Mouse (Mus musculus) embryo, embryonic 10 days (tissue): ENCODE data around the gene Axl.
"Not testable (repeated sequence)": the region's sequence is repeated elsewhere in the genome, so short reads cannot be mapped to it uniquely, and the experiment has no call there.

Experiments used
- DNase-seq: peaks from one replicate; pipeline ENCODE4 v3.0.0-alpha.2; 2015; ENCODE audit warnings: low spot score

Gene Axl

DNA sequence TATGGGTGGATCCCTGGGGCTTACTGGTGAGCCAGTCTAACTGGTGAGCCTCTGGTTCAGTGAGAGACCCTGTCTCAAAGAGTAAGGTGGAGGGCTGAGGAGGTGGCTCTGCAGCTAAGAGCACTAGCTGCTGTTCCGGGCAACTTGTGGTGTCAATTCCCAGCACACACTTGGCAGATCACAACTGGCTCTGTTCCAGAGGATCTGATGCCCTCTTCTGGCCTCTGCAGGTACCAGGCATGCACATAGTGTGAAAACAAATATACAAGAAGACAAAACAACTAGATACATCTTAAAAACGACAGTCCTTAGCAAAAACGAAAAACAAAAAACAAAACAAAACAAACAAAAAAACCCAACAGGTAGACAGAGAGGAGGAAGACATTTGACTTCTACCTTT lies 5.2 kb upstream of the Axl start:
- DNase-seq = no peak

DNA sequence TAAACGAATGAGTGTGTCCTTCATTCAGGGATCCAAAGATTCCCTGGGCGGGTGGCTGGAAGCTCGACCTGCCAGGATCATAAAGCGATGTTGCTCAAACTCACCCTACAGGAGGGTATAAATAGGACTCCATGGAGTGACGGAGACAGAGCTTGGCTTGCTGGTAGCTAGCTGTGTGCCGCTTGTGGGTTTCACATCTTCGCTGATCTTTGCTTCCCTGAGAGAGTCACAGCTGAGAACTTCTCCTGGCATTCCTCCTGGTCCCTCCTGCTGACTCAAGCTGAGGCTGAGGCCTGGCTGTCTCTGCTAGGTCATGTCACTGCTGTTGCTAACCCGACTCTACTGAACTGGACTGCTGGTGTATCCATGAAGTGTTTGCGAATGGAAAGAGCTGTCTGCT lies 4.5 kb upstream of the Axl start:
- not testable (repeated sequence) for DNase-seq

DNA sequence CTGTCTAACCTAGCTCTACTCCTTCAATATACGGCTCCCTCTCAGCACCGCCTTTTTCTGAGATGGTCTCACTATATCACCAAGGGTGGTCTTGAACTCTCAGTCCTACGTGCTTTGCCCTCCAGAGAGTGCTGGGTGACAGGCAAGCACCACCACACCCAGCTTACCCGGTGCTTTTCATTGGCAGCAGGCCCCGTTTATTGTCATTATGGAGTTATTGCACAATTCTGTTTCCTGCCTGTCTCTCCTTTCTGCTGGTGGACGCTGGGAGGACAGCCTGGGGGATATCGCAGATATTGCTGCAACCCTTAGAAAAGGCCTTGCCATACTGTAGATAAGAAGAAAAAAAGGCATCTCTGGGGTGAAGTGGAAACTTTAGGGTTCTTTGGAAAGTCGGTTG lies 2.1 kb upstream of the Axl start:
- DNase-seq = no peak

DNA sequence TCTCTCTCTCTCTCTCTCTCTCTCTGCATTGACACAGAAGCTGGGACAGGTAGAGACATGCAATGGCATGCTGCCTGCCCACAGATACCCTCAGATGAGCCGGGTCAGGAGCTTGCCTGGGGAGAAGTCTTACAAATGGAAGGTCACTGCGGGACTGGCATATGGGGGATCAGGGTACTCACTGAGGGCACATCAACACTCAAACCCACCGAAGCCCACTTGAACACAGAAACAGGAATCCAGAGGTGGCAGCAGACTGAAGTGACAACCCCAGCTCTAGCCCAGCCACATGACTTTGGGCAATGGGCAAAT lies 580 bp upstream of the Axl start:
- DNase-seq = no peak

DNA sequence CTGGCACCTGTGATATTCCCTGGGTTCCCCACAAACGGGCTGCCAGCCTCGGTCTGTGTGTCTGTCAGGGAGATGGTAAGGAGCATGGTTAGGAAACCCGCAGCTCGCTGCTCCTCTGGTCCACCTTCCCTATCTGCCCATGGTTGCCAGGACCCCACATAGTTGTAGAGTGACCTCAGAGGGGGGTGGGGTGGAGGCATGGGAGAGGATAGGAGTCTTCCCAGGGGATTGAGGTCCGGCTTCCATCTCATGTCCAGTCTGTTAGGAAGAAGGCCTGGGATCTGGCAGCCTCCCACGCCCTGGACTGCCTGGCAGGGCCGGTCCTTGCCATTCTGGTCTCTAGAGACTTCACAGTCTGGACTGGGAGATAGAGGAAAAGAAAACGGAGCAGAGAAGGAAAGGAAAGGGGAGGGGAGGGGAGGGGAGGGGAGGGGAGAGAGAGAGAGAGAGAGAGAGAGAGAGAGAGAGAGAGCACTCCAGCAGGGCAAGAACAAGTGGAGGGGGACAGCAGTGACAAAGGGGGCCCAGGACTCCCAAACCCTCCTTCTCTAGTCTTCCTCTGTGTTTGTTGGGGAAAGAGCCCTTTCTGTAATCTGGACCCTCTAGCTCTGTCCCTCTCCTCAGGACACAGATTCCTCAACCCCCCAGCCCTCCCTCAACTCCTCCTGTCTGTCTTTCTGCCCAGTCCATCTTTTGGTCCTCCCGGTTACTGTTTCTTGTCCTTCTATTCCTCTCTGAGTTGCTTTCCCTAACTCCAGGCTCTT lies 867 bp downstream of the Axl start:
- DNase-seq = no peak

DNA sequence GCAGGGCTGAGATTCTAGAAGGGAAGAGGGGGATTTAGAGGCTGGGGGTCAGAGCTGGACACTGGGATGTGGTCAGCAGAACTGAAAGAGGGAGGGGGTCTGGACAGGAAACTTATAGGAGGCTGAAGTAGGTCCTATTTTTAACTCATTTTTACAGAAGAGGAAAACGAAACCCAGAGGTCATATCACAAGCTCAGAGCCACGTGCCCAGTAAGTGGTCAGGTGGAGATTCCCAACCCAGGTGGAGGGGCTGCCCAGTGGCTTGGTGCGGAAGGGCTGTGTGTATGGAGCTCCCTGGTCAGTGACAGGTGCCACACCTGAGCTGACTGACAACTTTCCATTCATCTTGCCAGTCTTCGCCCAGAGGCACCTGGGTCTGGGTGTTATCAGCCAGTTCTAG lies 1.5 kb downstream of the Axl start:
- no peak for DNase-seq

DNA sequence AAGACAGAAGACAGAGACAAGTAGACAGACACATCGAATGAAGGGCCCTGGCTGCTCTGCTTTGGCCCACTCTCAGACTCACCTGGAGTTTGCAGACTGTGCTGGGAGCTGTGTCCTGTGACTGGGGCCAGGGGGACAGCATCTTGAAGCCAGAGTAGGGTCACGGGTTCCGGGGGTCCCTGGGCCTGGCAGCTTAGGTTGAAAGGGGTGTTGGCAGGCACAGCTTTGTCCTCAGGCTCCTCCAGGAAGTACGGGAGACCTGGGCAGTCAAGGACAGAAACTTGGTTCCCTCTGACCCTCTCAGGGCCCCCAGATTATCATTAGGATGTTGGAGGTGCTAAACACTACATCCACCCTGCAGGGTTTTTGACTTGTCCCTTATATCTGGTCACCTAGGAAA lies 2.8 kb downstream of the Axl start:
- DNase-seq = no peak

DNA sequence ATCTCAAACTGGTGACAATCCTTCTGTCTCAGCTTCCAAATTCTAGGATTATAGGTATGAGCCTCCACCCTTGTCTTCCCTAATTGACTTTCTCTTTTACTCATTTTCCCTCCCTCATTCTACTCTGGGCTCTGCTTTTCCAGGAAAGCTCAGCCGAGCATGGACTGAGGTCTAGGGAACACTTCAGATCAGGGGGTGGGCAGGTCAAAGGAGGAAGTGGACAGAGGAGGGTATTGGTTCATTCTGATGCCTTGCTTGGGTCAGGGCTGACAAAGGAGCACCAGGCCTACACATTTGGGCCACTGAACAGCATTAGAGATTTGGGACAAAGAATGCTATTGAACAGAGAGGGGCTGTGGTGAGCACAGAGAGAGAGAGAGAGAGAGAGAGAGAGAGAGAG lies 3.7 kb downstream of the Axl start:
- no peak for DNase-seq

DNA sequence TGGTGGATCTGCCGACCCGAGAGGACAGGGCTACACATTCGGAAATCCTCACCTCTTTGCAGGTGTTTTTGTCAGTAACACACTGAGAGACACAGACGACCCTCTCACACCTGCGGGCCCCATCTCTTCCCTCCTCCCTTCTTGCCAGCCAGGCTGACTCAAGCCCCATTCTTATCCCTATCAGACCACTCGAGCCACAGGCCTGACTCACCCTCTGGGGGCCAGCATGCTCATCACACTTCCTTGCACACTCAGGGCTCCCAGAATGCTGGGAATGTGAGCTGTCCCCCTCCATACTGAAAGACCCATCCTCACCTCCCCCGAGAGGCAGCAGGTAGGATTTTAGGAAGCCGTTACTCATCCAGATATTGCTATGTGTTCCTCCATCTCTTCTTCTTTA lies 4.8 kb downstream of the Axl start:
- DNase-seq = no peak

DNA sequence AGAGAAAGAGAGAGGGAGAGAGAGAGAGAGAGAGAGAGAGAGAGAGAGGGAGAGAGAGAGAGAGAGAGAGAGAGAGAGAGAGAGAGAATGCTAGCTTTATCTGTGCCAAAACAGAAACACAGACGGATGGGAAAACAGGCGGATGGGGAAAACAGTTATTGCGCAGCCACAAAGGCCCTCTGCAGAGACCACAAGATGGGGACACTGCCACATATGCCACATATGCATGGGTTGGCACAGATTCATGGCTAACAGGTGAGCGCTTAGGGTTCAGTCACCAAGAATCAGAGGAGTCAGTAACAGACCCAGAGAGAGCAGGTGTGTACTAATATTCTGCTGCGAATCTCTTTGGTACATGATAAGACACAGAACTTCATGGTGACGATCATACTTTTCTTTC lies 5.8 kb downstream of the Axl start:
- no peak for DNase-seq

DNA sequence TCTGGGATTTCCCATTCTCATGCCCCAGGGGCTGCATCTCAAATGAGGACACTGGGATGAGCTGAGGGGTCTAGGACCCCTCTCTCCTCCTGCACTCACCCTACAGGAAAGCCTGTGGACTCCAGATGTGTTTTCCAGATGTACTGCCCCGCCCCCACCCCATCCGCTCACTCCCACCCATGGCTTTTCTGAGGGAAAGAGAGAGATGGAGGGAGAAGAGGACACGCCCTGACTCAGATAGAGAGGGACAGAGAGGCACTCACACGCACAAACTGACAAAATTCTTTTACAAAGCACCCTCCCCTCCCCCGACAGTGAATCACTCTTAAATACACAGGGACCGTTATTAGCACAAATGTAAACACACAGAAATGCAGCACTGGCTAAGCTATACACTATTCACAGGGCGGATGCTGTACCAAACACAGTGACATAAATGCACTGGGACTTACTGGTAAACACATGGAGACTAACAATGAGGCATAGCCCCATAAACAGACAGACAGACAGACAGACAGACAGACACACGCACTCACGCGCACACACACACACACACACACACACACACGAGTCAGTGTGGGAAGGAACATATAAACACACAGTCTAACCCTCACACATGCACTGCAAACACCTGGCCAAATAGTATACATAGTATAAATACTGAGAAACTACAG lies 6.4 kb downstream of the Axl start:
- DNase-seq = no peak

DNA sequence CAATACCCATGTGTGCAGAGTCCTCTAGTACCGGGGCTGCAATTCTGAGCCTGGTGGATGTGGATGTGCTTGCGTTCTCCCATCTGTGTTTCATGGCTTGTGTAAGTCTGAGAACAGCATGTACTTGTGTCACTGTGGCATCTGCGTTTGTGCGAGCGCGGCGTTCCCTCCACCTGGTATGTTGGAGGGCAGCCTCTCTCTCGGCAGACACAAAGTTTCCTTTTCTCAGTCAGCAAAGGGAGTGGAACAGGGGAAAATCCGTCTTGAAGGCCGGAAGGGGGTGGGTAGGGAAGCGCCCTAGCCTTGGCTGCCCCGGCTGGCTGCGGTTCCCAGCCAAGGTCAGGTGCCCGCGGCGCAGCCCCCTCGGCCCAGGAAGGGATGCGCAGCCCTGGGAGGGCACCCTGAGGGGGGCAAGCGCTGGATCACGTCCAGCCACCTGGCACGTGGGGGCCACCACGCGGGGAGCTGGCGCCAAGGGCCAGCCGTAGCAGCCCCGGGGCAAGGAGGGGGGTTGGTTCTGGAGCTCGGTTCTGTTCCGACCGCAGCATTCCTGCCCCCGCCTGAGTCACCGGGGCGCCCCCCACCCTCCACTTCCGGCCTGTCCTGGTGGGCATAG lies 7.1 kb downstream of the Axl start:
- peak; percentile 23 for DNase-seq

DNA sequence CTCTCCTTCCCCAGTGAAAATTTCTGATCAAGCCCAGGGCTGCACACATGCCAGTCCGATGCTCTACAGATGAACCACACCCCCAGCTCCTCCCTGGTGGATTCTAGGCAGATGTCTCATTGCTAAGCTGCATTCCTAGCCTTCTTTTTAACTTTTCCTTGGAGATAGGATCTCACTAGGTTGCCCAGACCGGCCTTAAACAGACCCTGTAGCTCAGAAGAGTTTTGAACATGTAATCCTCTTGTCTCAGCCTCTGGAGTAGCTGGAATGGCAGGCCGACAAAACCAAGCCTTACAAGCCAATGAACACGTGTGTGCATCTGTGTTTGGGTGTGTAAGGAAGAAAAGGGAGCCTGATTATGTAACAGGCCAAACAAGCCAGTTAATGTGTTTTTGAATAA lies 7.8 kb downstream of the Axl start:
- DNase-seq = no peak

DNA sequence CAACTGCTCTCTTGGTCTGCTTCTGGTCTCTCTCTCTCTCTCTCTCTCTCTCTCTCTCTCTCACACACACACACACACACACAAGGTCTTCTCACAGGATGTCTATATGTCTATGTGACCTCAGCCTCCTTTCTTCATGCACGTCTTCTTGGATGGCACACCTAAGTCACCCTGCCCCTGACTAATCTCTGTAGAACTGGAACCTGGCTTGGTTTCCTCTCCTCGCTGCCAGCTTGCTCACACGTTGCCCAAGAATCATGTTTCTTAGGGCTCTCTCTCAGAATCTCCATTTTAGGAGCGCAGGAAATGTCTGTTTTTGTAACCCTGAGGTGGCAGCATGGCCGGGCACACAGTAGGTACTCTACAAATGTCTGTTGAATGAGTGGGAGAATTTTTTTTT lies 8.5 kb downstream of the Axl start:
- DNase-seq = no peak

DNA sequence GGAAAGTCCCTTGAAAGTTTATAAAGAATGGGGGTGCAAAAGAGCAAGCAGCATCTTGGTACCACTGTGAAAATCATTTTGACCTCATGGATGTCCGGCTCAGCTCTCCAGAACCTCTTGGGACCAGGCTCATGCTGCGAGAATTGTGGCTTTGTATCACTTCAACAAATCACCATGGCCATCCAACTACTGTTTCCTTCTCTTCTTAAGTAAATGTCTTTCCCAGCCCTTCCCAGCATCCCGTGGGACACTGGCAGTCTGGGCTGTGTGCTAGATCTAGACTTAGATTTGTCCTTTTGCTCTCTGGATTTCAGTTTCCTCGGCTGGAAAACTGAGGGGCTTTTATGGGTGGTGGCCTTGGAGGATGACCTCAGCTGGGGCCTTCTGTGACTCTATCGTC lies 20.3 kb downstream of the Axl start:
- DNase-seq = no peak

DNA sequence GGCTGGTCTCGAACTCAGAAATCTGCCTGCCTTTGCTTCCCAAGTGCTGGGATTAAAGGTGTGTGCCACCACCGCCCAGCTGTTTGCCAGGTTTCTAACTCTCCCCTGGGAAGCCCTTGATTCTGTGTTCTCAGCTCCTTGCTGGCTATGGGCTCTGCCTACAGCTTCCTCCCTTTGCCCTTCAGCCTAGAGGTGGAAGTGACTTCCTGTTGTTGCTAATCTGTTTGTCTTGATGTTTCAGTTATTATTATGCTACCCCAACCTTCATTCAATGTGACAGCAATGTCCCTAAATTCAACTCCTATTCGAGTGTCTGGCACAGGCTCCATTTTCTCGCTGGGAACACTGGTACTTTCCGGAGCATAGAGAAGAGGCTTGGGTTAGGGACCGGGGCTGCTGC lies 22.4 kb downstream of the Axl start:
- no peak for DNase-seq

DNA sequence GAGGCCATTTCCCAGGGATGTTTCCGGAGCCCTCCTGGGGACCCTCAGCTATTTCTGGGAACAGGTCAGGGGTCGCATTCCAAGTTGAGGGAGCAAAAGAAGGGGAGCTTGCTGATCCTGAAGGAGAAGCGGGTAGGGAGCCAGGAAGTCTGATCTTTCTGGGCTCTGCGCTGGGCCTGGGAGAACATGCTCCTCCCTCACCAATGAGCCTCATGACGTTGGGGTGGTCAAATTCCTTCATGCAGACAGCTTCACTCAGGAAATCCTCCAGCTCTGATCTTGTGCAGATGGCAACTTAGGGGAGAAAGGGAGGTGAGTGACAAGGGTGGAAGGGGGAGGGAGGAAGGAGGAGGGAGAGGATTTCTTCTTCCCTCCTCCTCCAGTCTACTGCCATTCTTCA lies 24.3 kb downstream of the Axl start:
- DNase-seq = peak; percentile 52

DNA sequence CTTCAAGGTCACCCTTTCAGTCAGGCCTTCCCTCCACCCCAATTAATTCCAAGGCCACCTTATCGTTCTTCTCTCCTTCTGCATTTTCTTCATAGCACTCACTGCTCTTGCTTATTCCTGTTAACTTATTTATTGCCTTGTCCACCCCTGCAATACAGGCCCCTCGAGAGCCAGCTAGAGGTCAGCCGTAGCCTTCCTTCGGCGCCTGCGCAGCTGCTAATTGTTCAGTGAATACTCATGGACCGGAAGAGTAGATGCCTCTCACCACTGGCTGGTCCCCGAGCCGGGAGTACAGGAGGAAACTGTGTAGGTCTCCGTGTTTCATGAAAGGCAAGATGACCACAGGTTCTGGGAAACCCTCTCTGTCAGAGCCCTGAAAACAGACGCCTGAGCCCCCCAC lies 24.8 kb downstream of the Axl start:
- DNase-seq = peak; percentile 9

DNA sequence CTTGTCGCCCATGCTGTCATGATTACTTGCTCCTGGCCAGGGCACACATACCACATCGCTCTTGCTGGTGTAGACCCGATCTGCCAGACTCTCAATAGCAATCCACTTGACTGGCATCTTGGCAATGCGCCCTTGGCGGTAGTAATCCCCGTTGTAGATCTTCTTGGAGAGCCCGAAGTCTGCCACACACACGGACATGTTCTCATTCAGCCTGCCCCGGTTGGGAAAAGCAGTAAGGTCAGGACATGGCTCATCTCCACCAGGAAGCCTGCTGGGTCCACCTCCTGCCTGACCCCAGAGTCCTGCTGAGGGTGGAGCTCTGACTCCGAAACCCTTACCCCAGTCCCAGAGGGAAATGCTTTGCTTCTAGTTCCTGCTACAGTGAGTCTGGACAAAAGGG lies 27.2 kb downstream of the Axl start:
- no peak for DNase-seq

DNA sequence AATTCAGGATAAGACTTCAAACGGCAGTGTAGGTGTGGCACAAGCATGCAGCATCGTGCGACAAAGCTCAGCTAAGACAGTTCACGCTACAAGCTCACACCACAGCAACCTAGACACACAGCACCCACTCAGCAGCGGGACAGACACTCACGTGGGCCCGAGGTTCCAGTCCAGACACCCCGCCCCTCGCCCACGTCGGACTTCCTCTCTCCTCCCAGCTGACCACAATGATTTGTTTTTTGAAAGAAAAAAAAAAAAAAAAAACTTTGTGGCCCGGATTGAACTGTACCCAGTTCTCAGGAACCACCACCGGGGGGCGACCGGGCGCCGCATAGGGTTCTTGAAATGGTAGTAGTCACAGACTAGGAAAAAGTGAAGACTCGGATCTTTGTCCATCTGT lies 32.5 kb downstream of the Axl start:
- peak; percentile 84 for DNase-seq

DNA sequence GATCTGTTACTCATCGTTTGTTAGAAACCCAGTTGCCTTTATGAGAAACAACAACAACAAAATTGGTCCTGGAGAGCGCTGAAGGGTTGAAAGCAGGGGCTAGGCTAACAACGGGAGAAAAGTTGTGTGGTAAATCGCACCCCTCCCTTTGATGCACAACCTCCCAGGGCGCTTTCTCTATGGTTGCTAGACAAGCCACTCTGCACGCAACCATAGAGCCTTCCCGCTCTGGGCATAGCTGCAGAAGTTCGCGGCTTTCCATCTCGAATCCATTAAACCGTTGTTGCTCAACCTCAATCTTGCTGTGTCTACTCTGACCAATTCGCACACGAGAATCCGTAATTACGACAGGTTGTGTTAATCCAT lies 33.1 kb downstream of the Axl start:
- peak; percentile 78 for DNase-seq

DNA sequence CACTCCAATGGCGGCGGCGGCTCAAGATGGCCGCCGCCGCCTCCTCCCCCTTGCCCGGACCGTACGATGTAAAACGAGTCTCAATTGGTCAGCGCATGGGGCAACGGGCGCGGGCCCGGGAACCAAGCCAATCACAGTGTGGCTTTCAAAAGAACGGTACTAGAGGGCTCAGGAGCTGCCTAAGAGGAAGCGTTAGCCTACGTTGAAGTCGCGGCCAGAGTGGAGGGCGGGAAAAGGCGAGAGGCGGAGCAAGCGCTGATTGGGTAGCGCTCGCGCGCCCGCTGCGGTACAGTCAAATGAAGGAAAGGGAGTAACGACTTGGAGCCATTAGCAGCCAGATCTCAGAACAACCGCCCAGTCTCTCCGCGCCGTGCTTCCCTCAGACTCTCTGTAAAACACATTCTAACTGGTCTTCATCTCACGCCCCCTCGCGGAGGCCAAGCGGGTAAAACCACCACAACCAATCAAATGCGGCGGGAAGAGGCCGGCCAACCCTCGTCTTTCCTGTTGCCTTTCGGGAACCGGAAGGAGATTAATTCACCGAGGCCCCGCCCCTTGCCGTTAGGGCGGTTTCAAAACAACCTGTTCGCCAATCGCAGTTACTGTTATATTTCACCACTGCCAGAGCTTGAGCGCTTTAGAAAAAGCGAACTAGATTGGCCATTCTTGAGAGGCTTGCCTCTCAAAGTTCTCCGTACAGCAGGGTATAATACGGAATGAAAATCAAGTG lies 33.6 kb downstream of the Axl start, which contains the start of gene Hnrnpul1:
Hnrnpul1 (minus strand) TSS at position 20 of the 730 bp plus-strand sequence.
- DNase-seq = peak; percentile 98

DNA sequence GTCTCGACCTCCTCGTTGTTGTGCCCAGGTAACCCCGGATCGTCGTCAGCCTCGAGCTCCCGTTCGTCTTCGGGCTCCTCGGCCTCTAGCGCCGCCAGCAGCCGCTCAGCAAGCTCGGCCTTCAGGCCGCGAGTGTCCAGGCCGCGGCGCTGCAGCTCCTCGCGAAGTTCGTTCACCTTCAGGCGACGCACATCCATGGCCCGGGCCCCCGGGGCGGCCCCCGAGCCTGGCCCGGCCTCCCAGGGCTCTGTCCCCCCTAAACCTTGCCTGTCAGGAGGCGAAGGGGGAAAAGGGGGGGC lies 34.1 kb downstream of the Axl start:
- peak; percentile 51 for DNase-seq
